Mouse (Mus musculus) bone marrow macrophage, adult 2 months (primary cell): ENCODE measurements at regions not wholly inside any gene's neighbourhood (a gene's known extent, or its start where the extent isn't known, plus 50 kb on each side); places are given as distances from the start of the nearest gene placed in this dataset.

Experiments used
- CTCF ChIP-seq: IDR thresholded peaks from 2 replicates; pipeline ENCODE4 v1.5.1; 2012; ENCODE audit warnings: low read depth, mild to moderate bottlenecking, low read length, moderate library complexity
- POLR2A ChIP-seq: IDR thresholded peaks from 2 replicates; pipeline ENCODE4 v1.6.1; 2012; ENCODE audit warnings: mild to moderate bottlenecking, low read depth, low read length, borderline replicate concordance

DNA sequence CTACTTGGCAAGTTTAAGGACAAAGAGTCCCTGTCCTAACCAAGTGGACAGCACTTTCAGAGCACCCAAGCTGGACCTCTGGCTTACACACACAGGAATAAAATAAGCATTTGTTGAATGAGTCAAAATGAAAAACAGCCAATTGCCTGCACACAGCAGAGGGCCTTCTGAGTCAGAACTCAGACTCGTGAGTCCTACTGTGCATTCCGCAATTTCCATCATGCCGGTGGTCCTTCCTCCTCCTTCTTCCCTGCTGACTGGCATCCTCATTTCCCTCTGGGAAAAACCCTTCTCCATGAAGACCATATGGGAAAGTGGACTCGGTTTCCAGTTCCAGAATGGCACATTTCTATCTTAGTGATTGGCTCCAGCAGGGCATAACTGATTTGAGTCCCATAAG is 126.4 kb downstream of the Srek1 start:
- TF ChIP-seq POLR2A = no peak
- no peak for TF ChIP-seq CTCF
